Mouse (Mus musculus): ENCODE data around the gene Il1rapl1. TPM values are rescaled to one million over a fixed set of nuclear protein-coding genes. Genes with fewer than 3 reads are reported as not detected.
A peak's percentile ranks its signal among the peaks of the same experiment; 100 is the strongest.

Il1rapl1 gene
- total RNA-seq, 2 experiments from 2014 or later = 0.26 to 0.53 TPM

DNA sequence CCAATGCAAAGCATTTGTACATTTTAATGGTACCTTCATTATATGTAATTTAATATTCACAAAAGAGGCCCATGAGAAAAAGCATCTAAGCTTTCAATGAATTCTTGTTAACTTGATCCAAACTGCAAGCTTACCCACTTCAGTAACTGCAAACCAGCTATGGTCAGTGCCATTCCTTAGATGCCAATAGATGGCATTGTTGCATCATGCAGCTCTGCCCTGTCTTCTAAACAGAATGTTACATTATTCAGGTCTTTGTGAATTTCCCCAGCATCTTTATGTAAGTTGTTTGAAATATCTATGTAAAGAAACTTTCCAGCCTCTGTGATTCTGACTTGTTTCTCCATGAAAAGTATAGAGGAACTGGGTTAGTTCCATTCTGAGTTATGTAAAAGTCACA is 514.5 kb downstream of the Il1rapl1 start:
- peak in 1 of 2 experiments; percentile 0 for DNase-seq

DNA sequence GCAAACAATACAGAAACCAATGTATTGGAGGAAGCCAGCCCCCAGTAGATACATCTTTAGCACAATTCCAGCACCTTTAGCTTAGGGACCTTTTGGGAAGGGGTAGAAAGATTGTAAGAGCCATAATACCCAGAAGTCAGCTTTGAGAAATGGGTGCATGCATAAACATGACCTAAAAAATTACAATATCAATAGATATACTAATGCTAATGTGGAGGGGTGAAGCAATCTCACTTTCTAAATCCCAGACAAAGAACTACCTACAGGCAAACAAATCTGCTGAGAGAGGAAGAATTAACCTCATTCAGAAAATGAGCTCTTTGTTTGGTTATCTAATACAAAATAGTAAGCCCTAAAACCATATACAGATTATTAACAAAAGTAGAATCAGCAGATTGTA is 607.4 kb downstream of the Il1rapl1 start:
- DNase-seq = no peak

DNA sequence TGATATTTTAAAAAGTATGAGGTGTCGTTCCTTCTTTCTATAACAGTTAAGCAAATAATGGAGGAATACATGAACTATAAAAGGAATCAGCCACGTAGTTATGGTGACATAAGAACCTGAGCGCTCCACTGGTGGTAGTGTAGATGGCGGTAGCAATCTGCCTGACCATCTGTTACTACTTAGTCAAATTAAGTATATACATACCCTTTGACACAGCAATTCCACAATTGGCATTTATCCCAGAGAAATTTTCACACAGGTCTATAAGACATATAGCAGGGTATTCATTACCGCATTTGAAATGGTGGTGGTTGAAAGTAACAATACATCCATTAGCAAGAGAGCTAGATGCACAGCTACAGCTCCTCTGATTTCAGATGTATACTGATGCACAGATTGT is 612.8 kb downstream of the Il1rapl1 start:
- no peak for DNase-seq

DNA sequence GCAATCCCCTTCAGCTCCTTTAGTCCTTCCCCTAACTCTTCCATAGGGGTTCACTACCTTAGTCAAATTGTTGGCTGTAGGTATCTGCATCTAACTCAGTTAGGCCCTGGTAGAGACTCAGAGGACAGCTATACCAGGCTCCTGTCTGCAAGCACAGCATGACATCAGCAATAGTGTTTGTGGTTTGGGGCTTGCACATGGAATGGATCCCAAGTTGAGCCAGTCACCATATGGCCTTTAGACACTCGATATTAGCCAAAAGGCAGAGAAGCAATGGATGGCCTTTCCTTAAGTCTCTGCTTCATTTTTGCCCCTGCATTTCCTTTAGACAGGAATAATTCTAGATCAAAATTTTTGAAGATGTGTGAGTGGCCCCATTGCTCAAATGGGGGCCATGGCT is 632.0 kb downstream of the Il1rapl1 start:
- no peak for DNase-seq

DNA sequence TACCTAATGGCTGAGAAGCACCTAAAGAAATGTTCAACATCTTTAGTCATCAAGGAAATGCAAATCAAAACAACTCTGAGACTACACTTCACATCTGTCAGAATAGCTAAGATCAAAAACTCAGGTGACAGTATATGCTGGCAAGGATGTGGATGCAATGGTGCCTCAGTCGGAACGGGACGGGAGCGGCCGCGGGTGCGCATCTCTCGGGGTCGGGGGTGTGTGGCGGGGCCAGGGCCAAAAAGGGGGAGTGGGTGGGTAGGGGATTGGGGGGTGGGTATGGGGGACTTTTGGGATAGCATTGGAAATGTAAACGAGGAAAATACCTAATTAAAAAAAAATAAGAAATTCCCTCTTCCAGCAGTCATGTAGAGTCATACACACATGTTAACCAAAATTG is 877.3 kb downstream of the Il1rapl1 start:
- DNase-seq = peak; percentile 77 to 92

DNA sequence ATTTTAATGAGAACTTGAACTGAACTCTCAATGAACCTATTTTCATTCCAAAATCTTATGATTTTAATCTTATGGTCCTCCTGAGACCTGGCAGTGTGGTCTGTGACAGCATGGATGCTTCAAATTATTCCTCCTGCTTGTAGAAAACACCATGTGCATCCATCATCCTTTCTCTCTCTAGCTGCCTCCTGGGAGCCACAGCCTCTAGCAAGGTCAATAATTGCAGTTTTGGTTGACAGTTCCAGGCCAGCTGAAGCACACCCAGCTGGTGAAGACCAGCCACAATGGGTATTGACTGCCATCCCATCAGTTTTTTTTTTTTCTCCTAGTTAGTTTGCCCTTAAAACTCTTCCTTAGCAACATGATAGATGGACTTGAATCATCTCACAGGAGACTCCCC is 890.2 kb downstream of the Il1rapl1 start:
- DNase-seq = no peak

DNA sequence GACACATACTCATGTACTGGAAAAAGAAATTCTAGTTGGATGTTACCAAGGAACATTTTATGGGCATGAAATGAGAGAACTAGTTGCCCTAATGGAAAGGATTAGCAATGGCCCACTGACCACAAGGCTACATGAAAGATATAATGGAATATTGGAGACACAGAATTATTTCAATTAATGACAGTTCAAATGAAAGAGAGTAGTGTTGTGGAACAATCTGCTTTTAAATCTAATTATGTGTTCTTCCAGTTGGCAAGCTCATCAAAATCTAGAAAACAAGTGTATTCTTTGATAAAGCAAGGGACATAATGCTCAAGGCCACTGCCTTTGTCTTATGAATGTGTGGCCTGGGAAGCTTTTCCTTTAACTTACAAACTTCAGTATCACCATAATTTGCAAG is 1113.1 kb downstream of the Il1rapl1 start:
- DNase-seq = no peak

DNA sequence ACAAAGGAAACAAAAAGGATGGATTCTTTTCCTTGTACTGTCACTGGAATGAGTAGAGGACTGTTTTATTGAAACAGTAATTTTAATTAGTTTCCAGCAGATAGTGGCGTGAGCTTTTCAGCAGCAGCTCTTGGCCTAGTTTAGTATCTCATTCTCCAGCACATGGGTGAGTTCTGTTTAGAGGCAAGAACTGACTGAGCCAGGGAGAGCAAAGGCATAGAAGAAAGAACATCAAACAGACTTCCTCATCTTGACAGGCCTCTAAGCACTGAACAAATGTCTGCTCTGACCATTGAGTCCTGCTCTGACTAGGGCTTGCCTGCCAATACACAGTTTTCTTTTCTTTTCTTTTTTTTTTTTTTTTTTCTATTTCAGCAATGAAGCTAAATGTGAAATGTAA is 1160.3 kb downstream of the Il1rapl1 start:
- no peak for DNase-seq

DNA sequence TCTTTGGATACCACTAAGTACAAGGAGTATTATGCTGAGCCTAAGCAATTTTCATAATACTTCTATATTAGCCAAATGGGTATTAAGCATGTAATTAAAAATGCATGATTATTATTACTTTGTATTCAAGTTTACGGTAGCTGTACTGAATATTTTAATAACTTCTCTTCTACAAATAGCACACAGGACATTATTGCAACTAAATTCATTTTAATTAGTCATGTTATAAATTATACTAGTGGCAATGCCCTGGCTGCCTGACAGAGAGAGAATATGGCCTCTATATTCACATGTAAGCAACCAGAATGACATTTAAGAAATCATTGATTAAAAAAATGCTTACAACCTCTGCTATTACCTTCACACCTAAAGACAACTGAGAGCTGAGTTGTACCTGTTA is 1160.8 kb downstream of the Il1rapl1 start:
- DNase-seq = no peak

DNA sequence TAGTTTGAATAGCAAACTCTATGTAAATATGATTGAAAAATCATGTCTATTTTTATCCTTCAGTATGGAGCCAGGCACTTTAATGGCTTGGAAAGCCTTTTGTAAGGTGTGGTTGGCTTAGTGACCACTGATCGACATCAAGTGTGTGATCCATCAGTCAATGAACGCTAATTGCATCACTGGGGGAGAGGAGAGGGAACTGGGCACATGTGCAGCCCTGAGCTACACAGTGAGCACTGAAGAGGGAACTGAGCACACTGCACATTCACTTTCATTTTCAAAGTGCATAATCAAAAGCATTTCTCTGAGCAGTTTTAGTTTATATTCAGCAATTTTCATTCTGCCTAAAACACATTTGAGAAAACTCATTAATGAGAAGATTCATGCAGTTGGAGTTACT is 1164.5 kb downstream of the Il1rapl1 start:
- no peak for DNase-seq

DNA sequence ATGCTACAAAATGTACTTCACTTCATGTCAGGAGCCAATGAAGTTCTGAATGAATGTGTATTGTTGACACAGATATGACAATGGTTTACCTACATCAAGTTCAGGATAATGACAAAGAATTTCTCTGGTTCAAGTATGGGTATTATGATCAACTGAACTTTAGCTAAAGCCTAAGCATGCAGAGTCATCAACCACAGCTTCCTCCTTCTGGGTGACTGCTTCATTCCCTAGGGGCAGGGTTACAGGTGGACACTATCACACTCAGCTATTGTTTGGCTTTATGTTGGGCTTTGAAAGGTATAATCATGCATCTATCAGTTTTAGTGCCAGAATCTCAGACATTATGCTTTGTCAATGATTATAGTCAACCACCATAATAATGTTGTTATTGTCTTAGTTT is 1166.3 kb downstream of the Il1rapl1 start:
- no peak for DNase-seq

DNA sequence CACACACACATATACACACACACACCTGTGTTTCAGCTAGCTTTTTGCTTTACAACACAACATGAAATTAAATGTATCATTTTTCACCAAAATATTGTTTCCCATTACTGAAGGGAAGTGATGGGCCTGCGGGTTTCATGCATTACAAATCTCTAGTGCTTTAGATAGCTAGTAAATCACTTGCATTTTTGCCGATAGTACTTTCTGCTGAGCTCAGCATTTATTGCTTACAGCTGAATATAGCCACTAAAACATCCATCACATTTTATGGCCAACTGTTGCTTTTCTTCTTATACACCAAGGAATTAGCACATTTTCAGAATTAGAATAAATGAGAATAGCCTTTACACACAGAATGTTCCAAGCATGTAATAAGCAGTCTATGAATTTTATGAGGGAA is 1260.6 kb downstream of the Il1rapl1 start:
- no peak for DNase-seq

DNA sequence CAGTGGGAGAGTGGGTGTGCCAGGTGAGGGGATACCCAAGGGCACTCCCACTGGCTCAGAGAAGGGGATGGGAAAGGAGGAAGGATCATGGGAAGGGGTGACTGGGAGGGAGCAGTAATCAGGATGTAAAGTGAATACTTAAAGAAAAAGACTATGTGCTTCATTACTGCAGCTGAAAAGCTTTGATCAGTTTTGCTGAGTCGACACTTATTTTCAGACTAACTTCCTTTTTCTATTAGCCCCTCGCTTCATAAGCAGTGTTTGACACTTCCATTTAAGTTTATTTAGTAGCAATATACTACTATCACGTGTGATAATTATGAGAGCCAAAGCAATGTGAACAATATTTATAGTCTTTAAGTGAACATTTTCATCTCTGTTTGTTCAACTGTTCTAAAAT is 1307.2 kb downstream of the Il1rapl1 start:
- no peak for DNase-seq

DNA sequence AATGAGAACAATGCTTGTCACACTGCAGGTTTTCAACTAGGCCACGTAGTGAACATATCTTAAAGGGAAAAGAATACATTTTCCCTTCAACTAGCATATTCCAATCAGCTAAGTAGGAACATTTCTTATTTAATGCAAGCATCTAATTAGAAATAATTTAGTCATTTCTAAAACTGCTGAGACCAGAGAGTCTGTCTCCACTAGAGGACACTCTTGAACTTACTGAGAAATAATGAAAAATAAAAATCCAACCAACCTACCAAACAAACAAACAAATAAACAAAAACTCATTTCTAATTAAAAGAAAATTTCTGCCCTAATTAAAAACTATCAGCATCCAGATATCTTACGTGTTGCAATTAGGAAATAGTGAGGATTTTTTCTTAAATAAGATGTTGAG is 1312.7 kb downstream of the Il1rapl1 start:
- no peak for DNase-seq

DNA sequence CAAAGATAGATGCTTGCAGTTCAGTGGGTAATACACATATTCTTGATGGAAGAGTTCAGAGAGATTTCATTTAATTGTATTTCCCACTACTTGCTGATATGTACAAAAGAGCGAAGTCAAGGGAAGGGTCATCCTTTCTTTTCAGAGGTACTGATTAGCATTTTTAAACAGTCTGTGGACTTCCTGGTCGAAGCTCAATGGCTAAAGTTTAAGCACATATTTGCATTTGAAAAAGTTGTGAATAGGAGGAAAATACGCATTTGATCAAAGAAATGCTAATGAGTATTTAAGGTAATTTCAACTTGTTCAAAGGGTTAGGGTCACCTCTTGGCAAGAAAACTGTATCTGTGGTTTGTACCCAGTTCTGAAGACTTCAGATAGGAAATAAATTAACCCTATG is 1386.6 kb downstream of the Il1rapl1 start:
- DNase-seq = no peak
